Mouse (Mus musculus): ENCODE results near the gene Rai1.

DNA sequence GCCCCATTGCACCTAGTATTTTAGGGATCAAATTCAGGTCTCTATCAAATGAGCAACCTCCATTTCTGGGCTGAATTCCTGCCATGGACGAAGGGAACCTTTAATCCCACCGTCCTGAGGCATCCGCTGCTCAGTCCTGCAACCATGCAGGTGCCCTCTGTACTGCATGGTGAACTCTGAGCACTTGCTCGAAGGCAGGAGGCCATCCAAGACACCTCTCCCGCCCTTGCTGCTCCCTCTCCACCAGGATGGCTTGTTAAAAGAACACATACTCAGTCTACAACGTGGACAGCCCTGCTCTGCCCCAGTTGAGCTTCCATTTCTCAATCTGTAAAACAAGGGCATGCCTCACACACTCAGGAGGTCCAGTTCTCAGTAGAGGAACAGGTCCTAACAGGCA lies 103.4 kb downstream of the Rai1 start:
- no peak for TF ChIP-seq CTCF (IDR thresholded peaks at IDR 0.05; ENCODE audit: low read depth)
- no peak for TF ChIP-seq EP300 (optimal IDR thresholded peaks at IDR 0.05)
